Mouse (Mus musculus): Measurements from ENCODE around the gene Map3k4.

The Map3k4 gene

GRCm38 (mm10) chr17:12318663-12319201 is at the start of gene Map3k4:
TSS of gene Map3k4 (minus strand) at chr17:12318796.
- DNase-seq, result peak; percentile 97

- peak; percentile 73 for DNase-seq
Measured at GRCm38 (mm10) chr17:12367373-12367930, 48.9 kb upstream of the Map3k4 start.

- DNase-seq, result no peak
Measured at GRCm38 (mm10) chr17:12364426-12364735, 45.8 kb upstream of the Map3k4 start.

- no peak for DNase-seq
Measured at GRCm38 (mm10) chr17:12363601-12364425, 45.2 kb upstream of the Map3k4 start.

GRCm38 (mm10) chr17:12359876-12360275 is 41.3 kb upstream of the Map3k4 start:
- no peak for DNase-seq

GRCm38 (mm10) chr17:12352781-12353180 is 34.2 kb upstream of the Map3k4 start:
- DNase-seq, result no peak

- DNase-seq, result no peak
Measured at GRCm38 (mm10) chr17:12351564-12351963, 33.0 kb upstream of the Map3k4 start.

- no peak for DNase-seq
Measured at GRCm38 (mm10) chr17:12347462-12347861, 28.9 kb upstream of the Map3k4 start.

- no peak for DNase-seq
Measured at GRCm38 (mm10) chr17:12343702-12344376, 25.2 kb upstream of the Map3k4 start.

- peak; percentile 34 for DNase-seq
Measured at GRCm38 (mm10) chr17:12337156-12337555, 18.6 kb upstream of the Map3k4 start.

- DNase-seq, result peak; percentile 43
Measured at GRCm38 (mm10) chr17:12336073-12336868, 17.7 kb upstream of the Map3k4 start.

- no peak for DNase-seq
Measured at GRCm38 (mm10) chr17:12335115-12335514, 16.5 kb upstream of the Map3k4 start.

- peak; percentile 76 for DNase-seq
Measured at GRCm38 (mm10) chr17:12327847-12328518, 9.4 kb upstream of the Map3k4 start.

GRCm38 (mm10) chr17:12319786-12320185 is 1.2 kb upstream of the Map3k4 start:
- DNase-seq, result no peak

GRCm38 (mm10) chr17:12317954-12318651 is 493 bp downstream of the Map3k4 start:
- no peak for DNase-seq

GRCm38 (mm10) chr17:12317607-12317953 is 1.0 kb downstream of the Map3k4 start:
- DNase-seq, result no peak

GRCm38 (mm10) chr17:12316251-12316650 is 2.3 kb downstream of the Map3k4 start:
- DNase-seq, result no peak

- DNase-seq, result no peak
Measured at GRCm38 (mm10) chr17:12312248-12312647, 6.3 kb downstream of the Map3k4 start.

GRCm38 (mm10) chr17:12309493-12309892 is 9.1 kb downstream of the Map3k4 start:
- DNase-seq, result no peak

- no peak for DNase-seq
Measured at GRCm38 (mm10) chr17:12309059-12309458, 9.5 kb downstream of the Map3k4 start.

GRCm38 (mm10) chr17:12307251-12308135 is 11.1 kb downstream of the Map3k4 start:
- no peak for DNase-seq

All from kidney, adult 18-20 months (tissue).